Mouse (Mus musculus) monocyte, adult 5-6 weeks (primary cell): Measurements from ENCODE around the gene Kcnd3. TPM values are rescaled to one million over a fixed set of nuclear protein-coding genes. Genes with fewer than 3 reads are reported as not detected.

Experiments used
- ATAC-seq: fragments of 153-309, 156-312 bp; replicated peaks from 2 replicates; pipeline ENCODE4 v1.8.0; 2017; ENCODE audit warnings: mild to moderate bottlenecking; ENCODE audit not compliant: low TSS enrichment, insufficient number of reproducible peaks, severe bottlenecking, poor library complexity, low FRiP score
- total RNA-seq: library from RNA; stranded (forward); fragments of 200-1000, 200-491, 200-594 nt; gene quantifications from 3 replicates; pipeline ENCODE4 v1.2.3, GENCODE M21; 2017

Gene Kcnd3
- total RNA-seq, 1 experiment from 2014 or later, result not detected

DNA sequence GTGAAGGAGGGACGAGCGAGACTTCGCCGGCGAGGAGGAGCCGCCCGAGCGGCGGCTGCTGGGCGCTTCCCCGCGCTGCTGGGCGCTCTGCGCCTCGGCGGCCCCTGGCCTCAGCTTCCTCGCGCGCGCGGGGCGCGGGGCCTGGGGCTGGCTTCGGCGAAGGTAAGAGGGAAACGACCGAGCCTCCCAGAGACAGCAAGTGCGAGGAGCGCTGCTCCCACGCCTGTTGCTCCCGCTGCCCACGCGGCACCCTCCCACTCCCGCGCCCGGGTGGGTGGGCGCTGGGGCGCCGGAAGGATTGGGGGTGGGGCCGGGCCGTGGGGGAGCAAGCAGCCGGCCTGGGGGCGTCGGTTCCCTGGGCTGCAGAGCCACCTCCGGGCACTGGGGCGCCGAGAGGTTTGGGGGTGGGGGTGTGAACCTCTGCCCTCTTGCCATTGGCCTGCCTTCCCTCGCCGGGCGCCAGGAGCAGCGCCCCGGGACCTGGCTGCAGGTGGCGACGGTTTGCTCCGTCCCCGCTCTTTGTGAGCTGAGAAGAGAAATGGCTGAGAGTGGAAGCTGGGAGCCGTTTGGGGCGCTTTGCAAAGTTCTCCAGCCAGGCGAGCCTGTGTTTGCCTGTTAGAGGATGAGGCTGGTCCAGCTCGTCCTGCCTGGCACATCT is 555 bp downstream of the Kcnd3 start:
- no peak for ATAC-seq

DNA sequence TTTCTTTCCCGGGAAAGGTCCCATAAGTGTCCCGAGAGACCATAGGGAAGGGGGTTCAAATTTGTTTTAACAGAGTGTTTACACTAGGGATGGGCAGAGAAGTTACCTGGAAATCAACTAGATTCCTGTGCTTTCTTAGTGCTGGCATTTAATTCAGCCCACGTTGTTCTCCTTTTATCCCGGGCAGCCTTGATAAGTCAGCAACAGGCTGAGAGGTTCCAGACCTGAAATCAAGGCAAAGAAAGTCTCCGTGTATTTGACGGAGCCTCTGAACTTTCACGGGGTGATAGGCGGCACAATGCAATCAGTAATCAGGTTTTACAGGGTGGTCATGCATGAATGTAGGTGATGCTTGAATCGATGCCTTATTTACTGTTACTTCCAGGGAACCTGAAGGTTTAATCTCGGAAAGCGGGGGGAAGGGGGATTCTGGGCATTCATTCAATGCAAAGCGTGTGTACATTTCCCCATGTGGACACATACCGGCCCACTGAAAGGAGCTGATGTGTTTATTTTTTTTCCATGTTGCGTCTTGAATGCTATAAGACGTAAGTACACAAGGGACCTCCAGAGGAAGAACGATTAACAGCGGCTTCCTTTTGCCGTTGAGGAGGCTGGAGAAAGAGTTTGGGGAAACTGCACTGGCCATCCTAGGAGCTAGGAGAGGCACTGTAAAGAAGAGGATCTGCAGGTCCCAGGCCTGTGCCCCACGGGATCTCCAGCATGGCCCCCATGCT is 1.3 kb downstream of the Kcnd3 start:
- no peak for ATAC-seq

DNA sequence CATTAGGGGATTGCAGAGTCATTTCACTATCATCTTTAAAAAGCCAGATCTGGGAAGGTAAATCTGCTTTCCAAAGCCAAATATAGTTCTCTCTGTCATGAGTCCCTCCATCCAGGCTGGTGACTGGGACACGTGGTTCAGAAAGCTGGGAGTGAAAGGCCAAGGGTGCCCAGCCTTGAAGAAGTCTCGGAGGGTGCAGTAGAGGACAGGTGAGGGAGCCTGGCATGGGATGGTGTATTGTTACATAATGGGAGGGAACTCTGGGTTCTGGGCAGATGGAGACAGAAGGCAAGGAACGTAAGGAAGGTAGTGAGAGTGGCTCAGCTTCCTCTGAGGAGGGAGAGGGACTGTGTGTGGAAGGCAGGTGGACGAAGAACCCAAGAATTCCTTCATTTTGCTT is 5.5 kb downstream of the Kcnd3 start:
- ATAC-seq, result no peak

DNA sequence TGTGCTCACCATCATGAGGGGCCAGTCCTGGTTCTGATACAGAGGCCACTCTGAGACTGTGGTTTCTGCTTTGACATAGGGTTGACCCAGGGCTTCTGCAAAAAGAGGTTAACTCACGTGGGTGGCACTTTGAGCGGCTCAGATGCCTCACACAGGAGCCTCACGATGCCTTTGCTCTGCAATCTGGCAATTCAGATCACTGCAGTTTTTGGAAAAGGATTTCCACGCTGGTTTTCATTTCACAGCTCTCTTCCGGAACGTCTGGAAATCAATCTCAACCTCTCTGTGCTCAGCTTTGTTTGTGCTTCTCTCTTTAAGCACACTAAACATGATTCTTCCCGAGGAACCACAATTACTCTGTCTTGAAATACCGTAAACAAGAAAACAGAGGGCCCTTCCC is 14.4 kb downstream of the Kcnd3 start:
- ATAC-seq, result no peak

DNA sequence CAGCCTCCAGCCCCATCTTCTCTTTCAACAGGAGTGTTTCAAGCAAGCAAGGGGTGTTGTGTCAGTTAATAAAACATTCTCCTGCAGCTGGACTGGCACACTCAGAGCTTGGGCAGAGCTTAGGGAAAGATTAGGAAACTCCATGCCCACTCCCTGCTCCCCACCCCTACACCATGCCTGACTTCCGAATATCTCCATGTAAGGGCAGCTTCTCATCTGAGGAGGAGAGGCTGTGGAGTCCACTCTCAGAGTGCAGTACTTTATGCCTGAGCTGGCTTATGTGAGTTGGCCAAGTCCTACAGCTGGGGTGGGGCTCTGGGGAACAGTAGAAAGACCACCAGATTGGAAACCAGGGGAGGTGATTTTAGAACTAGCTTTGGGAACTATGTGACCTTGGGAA is 20.4 kb downstream of the Kcnd3 start:
- no peak for ATAC-seq

DNA sequence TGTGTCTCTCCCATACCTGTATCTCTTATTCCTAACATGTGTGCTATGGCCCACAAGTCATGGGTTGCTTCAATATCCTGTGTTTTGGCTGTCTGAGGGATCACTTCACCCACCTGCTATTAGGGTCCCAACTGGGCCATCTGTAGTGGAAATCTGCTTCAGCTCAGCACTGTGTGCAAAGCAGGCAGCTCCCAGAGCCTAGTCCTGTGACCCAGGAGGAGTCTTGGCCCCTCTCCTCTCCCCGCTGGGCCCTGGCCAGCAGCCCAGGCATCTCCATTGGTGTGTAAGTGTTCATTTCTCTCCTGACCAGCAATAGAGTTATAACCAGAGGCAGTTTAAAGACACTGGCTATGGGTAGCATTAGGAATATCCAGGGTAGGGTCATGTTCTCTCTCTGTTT is 24.3 kb downstream of the Kcnd3 start:
- ATAC-seq, result no peak

DNA sequence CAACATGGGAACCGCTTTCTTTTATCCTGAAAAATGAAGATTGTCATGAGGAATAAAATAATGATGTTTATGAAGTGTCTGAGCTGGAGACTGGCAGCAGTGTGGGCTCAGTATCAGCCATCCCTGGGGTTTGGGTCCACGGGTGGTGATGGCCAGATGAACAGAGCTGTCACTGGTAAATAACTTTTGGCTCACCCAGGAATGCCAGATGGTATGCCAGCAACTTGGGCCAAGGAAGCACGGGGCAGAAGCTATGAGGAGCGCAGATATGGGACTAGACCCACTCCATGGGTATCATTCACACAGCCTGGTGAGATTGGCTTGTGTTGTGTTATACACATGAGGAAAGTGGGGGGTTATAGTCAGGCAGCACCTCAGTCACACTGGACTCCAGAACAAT is 26.7 kb downstream of the Kcnd3 start:
- no peak for ATAC-seq

DNA sequence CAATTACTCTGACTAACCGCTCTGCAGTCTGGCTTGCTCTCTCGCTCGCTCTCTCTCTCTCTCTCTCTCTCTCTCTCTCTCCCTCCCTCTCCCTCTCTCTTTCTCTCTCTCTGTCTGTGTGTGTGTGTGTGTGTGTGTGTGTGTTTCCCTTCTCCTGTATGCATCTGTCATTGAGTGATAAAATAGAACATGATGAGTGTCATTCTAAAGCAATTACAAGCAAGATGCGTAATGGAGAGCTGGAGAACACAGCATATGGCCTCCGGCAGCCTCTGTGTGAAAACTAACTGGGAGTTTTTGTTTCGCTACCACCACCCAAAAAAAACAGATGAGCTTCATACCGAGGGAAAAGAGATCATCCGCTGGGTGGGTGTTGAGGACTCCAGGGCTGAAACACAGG is 29.3 kb downstream of the Kcnd3 start:
- ATAC-seq, result no peak

DNA sequence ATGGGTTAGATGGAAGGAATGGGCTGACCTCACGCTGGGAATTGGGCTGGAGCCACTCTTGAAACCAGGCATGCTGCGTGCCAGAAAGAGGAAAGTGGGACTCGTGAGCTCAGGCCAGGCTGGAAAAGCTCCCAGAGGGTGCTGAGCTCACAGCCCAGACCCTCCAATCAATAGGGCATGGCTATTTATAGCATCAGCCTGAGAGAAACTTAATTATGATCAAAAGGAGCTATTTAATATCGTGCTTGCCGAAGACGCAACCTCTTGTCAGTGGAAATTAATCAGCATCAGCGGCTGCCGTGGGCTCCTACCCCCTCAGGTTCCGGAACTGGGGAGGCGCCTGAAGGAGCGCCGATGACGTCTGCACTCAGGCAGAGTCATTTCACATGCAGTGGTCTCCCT is 31.5 kb downstream of the Kcnd3 start:
- ATAC-seq, result no peak

DNA sequence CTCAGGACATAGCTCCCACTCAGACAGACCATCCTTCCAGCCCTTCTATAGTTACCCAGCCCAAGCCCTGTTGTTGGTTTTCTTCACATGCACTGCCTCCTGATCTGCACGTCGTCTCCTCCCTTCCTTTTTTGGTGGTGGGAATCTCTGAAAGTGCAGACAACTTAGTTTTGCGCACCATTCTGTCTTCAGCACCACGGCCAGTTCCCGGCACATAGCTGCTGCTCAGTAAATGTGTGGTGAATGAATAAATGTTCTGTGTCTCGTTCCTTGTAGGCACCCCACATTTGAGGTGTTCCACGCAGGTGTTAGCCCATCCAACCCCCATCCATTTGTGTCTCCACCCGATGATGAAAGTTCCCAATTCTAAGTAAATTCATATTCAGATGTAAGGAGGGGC is 35.0 kb downstream of the Kcnd3 start:
- no peak for ATAC-seq

DNA sequence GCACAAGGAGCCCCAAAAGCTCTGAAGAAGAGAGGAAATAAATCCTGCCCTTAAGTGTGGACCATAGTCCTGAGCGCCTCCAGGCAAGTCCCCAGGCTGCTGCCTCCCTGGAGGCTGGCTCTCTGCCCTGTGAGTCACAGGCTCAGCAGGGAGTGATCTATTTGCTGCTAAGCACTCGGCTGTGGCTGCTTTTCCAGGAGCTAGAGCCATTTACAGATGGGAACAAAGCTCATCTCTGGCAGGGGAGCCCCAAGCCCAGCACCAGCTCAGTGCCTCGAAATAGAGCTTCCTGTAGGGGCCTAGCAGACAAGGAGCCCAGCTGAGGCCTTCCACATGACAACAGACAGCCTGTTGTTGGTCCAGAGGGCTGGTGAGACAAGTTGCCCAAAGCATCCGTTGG is 37.5 kb downstream of the Kcnd3 start:
- ATAC-seq, result no peak

DNA sequence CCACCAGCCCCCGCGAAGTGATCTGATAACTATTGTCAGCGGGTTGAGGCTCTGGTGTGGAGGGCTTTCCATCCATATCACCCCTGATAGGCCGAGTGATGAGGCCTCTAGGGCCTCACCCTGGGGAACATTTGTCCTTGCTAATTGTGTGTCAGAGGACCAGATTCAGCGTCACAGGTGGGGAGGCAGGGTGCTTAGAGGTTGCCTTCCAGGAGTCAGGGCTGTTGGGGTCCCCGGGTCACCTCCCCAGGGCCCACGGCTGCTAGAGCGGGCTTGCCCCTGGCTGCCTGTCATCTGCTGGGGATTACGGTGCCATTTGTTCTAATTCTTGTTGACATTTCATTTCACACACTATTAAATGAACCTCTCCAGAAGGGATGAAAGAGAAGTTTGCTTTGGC is 42.8 kb downstream of the Kcnd3 start:
- no peak for ATAC-seq

DNA sequence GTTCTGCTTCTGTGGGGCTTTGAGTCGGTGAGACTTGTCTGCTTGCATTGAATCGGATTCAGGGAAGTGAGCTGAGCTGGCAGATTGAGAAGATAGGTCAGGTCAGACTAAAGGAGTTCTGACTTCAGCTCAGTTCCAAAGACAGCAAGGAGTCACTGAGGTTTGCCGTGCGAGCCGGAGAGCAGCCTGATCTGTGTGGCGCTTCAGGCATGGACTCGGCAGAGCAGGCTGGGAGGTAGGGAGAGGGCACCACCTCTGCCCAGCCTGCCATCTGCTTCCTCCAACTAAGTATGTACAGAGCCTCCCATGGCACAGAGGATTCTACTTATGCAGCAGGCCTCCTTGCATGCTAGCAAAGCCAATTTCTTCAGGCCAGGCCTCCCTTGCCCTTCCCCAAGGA is 44.1 kb downstream of the Kcnd3 start:
- no peak for ATAC-seq

DNA sequence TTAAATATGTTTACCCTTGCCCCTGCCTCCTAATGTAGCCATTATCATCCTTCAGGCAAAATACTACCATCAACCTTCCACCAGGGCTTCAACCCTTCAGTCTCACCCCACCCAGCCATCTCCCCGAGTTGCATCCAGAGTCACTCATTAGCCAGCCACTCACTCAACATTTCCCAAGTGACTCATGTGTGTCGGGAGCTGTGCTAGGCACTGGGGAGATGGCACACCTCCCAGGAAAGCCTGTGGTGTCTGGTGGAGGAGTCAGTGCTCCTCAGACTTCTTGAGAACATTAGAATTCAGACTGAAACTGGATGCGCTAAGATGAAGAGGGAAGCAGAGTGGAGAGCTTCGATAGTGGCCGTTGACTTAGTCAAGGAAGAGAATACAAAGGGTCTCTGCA is 44.8 kb downstream of the Kcnd3 start:
- ATAC-seq, result no peak

DNA sequence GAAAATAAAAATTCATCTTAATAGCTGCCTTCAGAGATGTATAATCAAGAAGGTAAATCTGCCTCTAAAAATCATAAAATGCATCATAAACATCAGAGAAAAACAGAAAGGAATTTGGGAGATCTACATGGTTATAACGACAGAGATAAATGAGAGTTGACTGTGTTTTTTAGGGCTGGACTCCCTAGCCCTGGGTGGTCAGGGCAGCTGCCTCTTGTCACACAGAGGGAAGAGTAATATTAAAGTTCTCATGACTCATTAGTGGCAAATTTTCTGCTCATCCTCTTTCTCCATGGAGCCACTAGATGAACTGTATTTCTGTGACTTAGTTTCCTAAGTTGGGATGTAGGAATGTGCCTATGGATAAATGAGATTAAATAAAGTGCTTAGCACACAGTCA is 48.9 kb downstream of the Kcnd3 start:
- ATAC-seq, result no peak

DNA sequence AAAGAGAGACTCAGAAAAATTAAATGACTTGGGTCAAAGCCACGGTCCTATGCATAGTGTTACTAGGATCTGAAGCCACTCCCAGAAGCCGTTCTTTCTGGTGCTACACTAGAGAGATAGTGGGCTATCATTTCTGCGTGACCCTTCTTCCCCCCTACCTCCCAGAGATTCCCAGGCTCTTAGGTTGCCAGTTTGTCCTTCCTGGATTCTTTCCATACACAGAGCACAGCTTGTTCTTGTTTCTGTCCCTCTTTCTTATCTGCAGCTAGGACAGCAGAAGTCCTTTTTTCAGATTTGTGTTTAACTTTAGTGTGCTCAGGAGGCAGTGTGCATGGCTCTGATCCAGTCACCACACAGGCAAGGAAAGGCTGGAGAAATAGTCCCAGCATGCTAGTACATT is 52.1 kb downstream of the Kcnd3 start:
- no peak for ATAC-seq

DNA sequence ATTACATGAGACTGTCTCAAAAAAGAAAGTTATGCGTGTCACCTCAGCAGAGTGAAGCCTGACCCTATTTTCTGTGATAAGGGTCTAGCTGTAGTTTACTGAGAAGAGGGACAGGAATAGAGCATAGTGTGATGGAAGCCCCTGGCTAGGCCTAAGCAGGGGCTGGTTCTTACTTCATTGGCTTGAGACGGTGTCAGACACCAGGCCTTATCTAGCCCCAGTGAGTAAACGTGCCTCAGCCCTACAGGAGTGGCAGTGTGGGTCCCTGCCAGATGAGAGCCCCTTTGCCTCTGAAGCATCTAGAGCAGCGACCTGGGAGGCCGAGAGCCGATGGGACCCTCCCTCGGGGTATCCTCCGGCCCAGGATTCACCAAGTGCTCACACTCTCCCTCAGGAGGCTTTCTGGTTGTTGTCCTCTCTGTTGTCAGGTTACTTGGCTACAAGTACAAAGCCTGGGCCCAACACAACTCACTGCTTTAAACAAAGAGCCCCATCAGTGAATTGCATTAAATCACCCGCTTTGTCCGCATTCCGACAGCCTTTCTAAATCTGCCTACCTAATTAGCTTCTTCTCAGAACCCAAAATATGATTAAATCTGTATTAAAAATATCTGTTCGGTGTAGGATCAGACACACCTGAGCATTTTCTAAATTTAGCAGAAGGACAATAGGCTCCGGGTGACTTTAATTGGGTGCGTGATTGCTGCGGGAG is 53.2 kb downstream of the Kcnd3 start:
- no peak for ATAC-seq

DNA sequence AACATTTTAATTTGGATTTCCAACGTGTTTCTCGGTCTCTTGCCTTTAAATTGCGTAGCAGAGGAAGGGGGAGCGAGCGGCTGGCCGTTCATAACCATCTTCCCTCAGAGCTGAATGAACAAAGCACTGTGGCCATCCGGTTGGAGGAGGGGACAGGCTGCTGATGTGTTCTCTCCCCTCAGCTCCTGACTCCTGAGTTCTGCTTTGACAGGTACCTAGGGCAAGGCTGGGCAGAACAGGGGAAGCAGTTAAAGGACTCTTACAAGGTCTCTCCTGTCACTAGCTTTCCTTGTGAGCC is 53.7 kb downstream of the Kcnd3 start:
- no peak for ATAC-seq

DNA sequence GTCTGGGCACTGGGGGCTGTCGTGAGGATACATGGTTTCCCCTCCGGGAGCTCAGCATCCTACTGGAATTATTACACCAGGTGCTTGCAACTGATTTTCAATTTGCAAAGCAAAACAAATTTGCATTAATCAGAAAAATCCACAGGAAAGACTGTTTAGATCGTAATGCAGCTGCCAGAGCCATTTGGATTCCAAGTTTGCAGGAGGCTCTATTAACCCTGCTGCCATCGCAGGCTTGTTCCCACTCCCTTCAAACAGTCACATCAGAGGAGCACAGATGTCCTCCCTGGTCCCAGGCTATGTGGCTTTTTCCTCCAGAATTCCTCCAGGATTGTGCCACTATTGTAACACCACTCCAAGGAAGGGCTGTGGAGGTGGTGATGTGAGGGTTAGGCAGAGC is 54.5 kb downstream of the Kcnd3 start:
- no peak for ATAC-seq

DNA sequence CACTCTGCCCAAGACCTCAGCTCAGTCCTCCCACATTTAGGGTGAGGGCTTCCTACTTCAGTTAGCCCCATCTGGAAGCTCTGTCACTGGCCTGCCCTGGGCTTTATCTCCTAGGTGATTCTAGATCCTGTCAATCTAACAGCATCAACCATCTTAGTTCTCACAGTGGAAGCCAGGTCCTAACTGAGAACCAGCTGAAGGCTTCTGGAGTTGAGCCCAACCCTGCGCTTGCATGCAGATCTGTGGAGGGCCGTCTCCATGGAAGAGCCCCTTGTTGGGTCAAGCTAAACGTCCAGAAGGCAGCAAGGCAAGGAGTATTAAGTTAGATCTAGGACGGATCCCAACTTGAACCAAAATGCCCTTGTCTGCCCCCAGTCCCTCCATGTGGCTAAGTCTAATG is 57.2 kb downstream of the Kcnd3 start:
- ATAC-seq, result no peak
